Mouse (Mus musculus) duodenum, adult 2 months (tissue): ENCODE results near the gene Bin2. TPM values are rescaled to one million over a fixed set of nuclear protein-coding genes. Genes with fewer than 3 reads are reported as not detected.

ENCODE experiments used
- polyA plus RNA-seq: library from polyadenylated mRNA; depleted of rRNA; stranded (reverse); fragments of >200 nt; gene quantifications from 2 replicates; pipeline ENCODE4 v1.2.3, GENCODE M21; 2012; ENCODE audit warnings: low replicate concordance; rRNA removed

The Bin2 gene
- 4.1 and 7.8 TPM in 2 replicates for polyA plus RNA-seq

DNA sequence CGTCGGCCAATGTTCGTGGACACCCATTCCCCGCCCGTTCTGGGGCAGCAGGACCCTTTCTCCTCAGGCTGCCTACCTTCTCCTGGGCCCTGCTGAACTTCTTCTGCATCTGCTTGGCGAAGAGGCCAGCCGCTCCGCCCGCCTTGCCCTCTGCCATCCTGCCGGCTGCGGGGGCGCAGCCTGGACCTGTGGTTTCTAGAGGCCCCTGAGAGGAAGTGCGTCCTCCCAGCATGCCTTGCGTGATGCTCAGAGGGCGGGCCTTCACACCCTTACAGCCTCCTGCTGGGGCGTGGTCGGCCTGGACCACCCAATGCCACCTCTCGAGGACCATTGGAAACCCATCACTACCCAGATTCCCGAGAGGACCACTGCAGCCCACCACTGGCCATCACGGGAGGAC is at the start of gene Bin2:
Gene Bin2 (minus strand): TSS at position 217 of the 400 bp plus-strand sequence.

DNA sequence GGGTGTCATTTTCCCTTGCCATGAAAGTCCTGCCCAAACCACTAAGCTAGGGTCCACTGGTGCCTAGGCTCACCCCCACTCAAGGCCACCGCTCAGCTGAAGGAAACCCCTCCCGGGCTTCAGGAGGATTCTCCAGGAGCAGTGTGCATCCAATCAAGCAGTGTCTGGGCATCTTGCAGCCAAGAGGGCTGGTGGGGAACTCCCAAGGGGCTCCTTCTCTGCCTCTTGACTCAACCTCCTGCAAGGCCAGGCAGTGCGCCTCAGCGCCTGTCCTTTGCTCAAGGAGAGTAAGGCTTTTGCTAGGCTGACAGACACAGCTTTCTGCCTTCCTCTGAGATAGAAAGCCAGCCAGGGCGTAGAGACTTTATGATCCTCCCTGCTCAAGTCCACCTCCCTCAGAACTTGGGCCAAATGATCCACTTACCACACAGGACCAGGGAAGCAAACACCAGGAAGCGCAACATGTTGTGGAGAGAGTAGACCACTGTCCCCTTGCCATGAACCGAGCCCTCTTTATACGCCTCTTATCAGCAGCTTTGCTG is 18.1 kb upstream of the Bin2 start, which contains the start of gene Cela1:
Gene Cela1 (minus strand): TSS at position 492 of the 542 bp plus-strand sequence.

DNA sequence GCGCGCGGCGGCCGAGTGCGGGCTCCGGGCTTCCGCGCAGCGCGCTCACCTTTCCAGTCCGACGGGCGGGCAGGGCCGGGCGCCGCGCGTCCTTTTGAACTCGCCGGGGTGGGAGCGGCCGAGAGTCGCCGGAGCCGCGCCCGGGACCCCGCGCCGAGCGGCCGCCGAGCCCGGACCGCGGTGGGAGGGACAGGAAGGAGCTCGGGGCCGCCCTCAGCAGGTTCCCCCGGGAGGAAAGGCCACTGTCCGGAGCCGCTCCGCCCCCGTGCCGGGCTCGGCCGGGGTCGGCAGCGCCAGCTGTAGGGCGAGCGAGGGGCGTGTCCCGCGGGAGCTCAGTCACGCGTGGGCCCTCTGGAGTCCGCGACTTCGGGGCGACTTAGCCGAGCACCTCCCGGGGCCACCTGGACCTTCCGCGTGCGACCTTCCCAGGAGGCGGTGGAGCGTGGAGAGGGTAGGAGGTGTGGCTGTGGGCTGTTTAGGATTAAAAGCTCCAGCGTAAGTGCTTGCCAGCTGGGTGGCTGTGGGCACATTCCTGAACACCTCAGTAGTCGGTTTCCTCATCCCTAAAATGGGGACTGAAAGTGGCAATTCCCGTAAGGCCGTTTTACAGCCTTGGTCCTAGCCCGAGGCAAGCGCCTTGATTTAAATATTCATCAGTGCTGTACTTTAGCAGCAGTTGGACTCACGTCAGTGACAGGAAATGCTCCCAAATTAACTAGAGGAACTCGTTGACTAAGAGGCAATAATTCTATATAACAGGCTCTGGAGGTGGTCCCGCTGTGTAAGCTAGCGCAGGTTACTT is 32.5 kb downstream of the Bin2 start, which contains the start of gene Smagp:
Gene Smagp (minus strand): TSS at position 241 of the 802 bp plus-strand sequence.

DNA sequence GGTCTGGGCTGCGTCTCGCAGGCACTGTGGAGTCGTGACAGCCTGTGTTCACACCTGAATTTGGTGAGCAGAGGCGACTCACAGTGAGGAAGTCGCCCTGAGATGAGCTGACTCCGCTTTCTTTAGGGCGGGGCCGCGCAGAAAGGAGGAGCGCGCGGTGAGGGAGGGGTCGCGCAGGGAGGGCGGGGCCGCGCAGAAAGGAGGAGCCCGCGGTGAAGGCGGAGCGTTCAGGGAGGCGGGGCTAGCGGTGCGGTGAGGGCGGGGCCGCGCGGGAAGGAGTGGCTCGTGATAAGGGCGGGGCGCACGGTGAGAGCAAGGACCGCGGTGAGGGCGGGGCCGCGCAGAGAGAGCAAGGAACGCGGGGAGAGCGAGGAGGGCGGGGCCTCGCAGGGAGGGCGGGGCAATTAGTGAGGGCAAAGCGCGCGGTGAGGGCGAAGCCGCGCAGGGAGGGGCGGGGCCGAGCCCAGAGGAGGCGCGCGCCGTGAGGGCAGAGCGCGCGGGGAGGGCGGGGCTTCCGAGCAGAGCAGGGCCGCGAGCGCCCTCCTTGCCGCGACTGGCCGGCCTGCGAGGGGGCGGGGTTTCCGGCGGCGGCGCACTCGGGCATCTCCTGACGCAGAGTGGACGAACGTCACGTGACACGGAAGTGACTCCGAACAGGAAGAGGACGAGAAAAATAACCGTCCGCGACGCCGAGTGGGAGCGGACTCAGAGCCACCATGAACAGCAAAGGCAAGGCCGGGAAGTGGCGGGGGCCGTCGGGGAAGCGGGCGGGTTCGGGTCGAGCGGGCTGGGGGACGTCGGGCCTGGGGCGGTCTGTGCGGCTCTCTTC is 54.1 kb downstream of the Bin2 start, which contains the start of gene Dazap2:
Gene Dazap2 (plus strand): TSS at position 354 of the 829 bp plus-strand sequence.

DNA sequence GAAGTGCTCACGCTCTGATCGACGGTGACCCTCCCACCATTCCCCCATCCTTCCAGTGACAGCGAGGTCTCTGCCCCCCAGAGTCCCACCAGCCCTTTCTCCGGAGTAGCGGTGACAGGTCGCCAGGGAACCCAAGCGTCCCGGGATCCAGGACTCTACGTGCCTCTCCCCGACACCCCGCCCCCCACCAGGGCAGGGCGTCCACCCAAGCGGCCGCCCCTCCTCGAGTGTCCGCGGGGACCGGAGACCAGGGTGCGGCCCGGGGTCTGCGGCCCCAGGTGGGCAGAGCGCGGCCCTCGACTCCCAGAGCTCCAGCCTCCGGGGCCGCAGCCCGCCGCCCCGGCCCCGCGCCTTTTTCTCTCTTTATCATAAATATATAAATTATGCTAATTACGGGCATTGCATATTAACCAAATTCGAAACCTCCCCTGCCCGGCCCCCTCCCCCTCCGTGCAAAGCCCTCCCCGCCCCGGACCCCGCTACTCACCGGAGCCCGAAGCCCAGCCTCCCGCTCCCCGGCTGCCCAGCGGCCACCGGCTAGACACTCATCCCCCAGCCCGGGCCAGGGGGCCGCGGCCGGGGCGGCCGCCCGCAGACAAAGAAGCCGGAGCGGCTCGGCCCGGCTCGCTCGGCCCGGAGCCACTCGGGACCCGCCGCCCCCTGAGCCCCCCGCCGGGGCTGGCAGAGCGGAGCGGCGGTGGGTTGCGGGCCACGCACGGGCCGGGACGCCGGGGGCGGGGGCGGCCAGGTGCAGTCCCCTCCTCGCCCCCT is 69.9 kb downstream of the Bin2 start, which contains the start of gene Pou6f1:
Gene Pou6f1 (minus strand): TSS at position 709 of the 771 bp plus-strand sequence.

Other genes starting within 250 kb of the Bin2 start
- 0.15 and 0.36 TPM in 2 replicates for gene Gm5475, start 247.4 kb downstream of the Bin2 start, polyA plus RNA-seq
- 44.9 and 232 TPM in 2 replicates for gene Slc11a2, start 244.5 kb downstream of the Bin2 start, polyA plus RNA-seq
- gene Letmd1, start 200.5 kb downstream of the Bin2 start, polyA plus RNA-seq: 26.7 and 30.6 TPM in 2 replicates
- 0.83 and 1.2 TPM in 2 replicates for gene Csrnp2, start 174.1 kb downstream of the Bin2 start, polyA plus RNA-seq
- 3.0 and 5.2 TPM in 2 replicates for gene Tfcp2, start 117.5 kb downstream of the Bin2 start, polyA plus RNA-seq
- 5.4 and 7.8 TPM in 2 replicates for gene Pou6f1, start 69.6 kb downstream of the Bin2 start, polyA plus RNA-seq
- gene Dazap2, start 54.2 kb downstream of the Bin2 start, polyA plus RNA-seq: 673 and 965 TPM in 2 replicates
- gene Smagp, start 32.6 kb downstream of the Bin2 start, polyA plus RNA-seq: 211 and 673 TPM in 2 replicates
- 28.7 and 3,853 TPM in 2 replicates for gene Cela1, start 18.4 kb upstream of the Bin2 start, polyA plus RNA-seq
- gene Galnt6, start 59.8 kb upstream of the Bin2 start, polyA plus RNA-seq: 43.7 and 46.2 TPM in 2 replicates
- 0.38 and 0.72 TPM in 2 replicates for gene Slc4a8, start 92.2 kb upstream of the Bin2 start, polyA plus RNA-seq
- 0.05 and 0.07 TPM in 2 replicates for gene Scn8a, start 200.3 kb upstream of the Bin2 start, polyA plus RNA-seq